Mouse (Mus musculus): ENCODE measurements around the gene Cd68. TPM values are rescaled to one million over a fixed set of nuclear protein-coding genes. Genes with fewer than 3 reads are reported as not detected.

Gene Cd68
- total and polyA plus RNA-seq, 3 experiments: 2.3 to 6.1 TPM; not detected in 1

DNA sequence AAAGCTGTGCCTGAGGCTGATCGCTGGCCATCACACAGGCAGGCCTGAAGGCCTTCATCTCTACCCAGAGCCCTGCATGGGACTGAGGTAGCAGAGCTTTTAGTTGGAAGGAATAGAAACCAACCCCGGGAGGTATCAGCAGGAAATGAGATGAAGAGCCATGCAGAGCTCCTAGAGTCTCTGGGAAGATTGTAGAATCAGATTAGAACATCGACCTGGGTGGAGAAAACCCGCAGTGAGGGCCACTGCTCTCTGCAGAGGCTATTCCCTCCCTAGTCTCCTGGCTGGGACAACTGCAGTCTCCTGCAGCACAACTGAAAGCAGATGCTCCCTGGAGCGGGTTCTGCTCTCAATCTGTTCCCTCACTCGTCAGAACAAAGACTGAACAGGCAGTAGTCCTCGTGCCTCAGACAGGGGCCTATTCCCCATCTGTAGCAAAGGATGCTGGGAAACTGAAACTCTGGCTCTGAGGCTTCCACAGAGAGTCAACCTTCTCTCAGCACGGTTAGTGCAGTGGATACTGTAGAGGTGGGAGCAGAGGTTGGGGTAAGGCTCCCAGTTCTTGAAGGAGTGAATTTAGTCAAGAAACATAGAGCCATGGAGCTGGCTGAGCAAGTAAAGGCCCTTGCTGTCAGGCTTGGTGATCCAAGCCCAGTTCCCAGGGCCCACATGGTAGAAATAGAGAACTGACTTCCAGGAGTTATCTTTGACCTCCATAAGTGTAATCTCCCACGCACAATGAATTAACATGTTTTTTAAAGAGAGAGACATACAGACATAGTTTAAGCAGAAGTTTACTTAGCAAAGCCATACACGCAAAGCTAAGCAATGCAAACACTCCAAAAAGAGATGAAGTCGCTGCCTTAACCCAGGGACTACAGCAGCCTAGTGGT, 43.8 kb upstream of the Cd68 start:
- Histone ChIP-seq H3K9me3 (replicated peaks) (no peaks in the 10 kb centered on the region), H3K4me1 (ENCODE audit: insufficient read depth, low read depth, low read length) (peaks cover 9% of the 10 kb centered on the region), H3K36me3 (replicated peaks) (no peaks in the 10 kb centered on the region), H3K4me3 (ENCODE audit: low read depth, low read length) (no peak overlapping the region), H3K27me3 (ENCODE audit: insufficient read depth, low read length) (peaks cover 24% of the 10 kb centered on the region)
- DNase-seq (ENCODE audit: low spot score) (no peak), ATAC-seq (ENCODE audit: extremely low read depth, insufficient number of reproducible peaks, low FRiP score, poor library complexity, severe bottlenecking) (no peak)
- no peak for TF ChIP-seq GATA1 (IDR thresholded peaks at IDR 0.05; ENCODE audit: borderline replicate concordance, low read length)
- TF ChIP-seq POLR2AphosphoS5 (IDR thresholded peaks at IDR 0.05; ENCODE audit: insufficient replicate concordance, low read depth, low read length): no peak
- no peak for TF ChIP-seq TAL1 (conservative IDR thresholded peaks at IDR 0.05; ENCODE audit: low read depth, low read length)
- no peak for TF ChIP-seq CTCF (IDR thresholded peaks at IDR 0.05; ENCODE audit: low read depth, low read length)
- TF ChIP-seq GATA2 (IDR thresholded peaks at IDR 0.05; ENCODE audit: borderline replicate concordance, low read depth, low read length): no peak

DNA sequence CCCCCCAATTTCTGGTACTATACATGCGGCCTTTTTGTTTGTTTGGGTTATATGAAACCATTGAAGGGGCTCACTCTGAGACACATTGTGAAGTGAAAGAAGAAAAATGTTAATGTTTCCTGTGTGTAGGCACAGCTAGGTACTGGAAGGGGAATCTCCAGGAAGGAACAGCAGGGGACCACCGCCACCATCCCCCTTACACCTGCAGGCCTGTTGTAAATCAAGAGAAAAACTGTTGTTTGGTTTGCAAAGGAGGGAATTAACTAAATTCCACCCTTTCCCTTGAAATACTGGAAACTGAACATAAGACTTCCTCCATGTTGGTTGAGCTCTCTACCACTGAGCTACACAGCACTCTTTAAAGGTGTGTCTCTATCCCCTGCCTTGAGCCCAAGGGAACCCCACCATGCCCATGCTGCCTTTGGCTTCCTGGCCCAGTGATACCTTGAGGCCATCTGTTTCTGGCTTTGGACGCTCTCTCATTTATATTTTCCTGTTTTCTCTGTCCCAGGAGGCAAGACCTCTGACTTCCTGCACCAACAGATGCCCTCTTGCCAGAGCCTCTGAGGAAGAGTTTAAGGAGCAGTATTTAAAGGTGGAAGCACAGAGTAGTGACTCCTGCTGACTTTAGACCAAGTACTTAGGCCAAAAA, 42.8 kb upstream of the Cd68 start:
- TF ChIP-seq TAL1 (conservative IDR thresholded peaks at IDR 0.05; ENCODE audit: low read depth, low read length): no peak
- no peak for TF ChIP-seq GATA1 (IDR thresholded peaks at IDR 0.05; ENCODE audit: borderline replicate concordance, low read length)
- TF ChIP-seq POLR2AphosphoS5 (IDR thresholded peaks at IDR 0.05; ENCODE audit: insufficient replicate concordance, low read depth, low read length): no peak
- no peak for TF ChIP-seq GATA2 (IDR thresholded peaks at IDR 0.05; ENCODE audit: borderline replicate concordance, low read depth, low read length)
- no peak for TF ChIP-seq CTCF (IDR thresholded peaks at IDR 0.05; ENCODE audit: low read depth, low read length)
- no peak overlapping the region for H3K4me3 ChIP-seq (ENCODE audit: low read depth, low read length)
- H3K36me3 ChIP-seq (replicated peaks): no peaks in the 10 kb centered on the region
- peaks cover 6% of the 10 kb centered on the region; the same call in 1 of the 2 replicates for H3K4me1 ChIP-seq (ENCODE audit: insufficient read depth, low read depth, low read length)
- H3K27me3 ChIP-seq (ENCODE audit: insufficient read depth, low read length): peaks cover 26% of the 10 kb centered on the region
- H3K9me3 ChIP-seq (replicated peaks): no peaks in the 10 kb centered on the region
- no peak for DNase-seq (ENCODE audit: low spot score)
- no peak for ATAC-seq (ENCODE audit: extremely low read depth, insufficient number of reproducible peaks, low FRiP score, poor library complexity, severe bottlenecking)

- DNase-seq (ENCODE audit: low spot score): no peak
- no peak overlapping the region for H3K4me3 ChIP-seq (ENCODE audit: low read depth, low read length)
- TF ChIP-seq POLR2AphosphoS5 (IDR thresholded peaks at IDR 0.05; ENCODE audit: insufficient replicate concordance, low read depth, low read length): no peak
- no peak for TF ChIP-seq GATA2 (IDR thresholded peaks at IDR 0.05; ENCODE audit: borderline replicate concordance, low read depth, low read length)
- TF ChIP-seq TAL1 (conservative IDR thresholded peaks at IDR 0.05; ENCODE audit: low read depth, low read length): no peak
- no peak for TF ChIP-seq GATA1 (IDR thresholded peaks at IDR 0.05; ENCODE audit: borderline replicate concordance, low read length)
- no peaks in the 10 kb centered on the region for H3K36me3 ChIP-seq (replicated peaks)
- H3K9me3 ChIP-seq (replicated peaks): no peaks in the 10 kb centered on the region
- no peak for ATAC-seq (ENCODE audit: extremely low read depth, insufficient number of reproducible peaks, low FRiP score, poor library complexity, severe bottlenecking)
- peaks cover 6% of the 10 kb centered on the region; the same call in 1 of the 2 replicates for H3K4me1 ChIP-seq (ENCODE audit: insufficient read depth, low read depth, low read length)
- peaks cover 26% of the 10 kb centered on the region for H3K27me3 ChIP-seq (ENCODE audit: insufficient read depth, low read length)
Measured at GRCm38 (mm10) chr11:69707873-69708381, 42.0 kb upstream of the Cd68 start.

DNA sequence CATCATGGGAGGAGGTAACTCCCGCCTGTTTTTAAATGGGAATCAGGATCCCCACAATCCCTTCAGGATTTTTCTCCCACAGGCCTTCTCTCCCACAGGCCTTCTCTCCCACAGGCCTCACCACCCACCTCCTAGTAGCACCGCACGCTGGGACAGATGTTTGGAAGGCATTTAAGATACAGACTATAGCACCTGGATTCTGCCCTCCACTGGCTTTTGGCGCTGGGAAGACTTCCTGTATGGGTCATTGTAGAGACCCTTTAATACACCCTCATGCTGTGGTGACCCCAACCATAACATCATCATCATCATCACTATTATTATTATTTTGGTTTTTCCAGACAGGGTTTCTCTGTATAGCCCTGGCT, 41.5 kb upstream of the Cd68 start:
- Histone ChIP-seq H3K4me1 (ENCODE audit: insufficient read depth, low read depth, low read length) (peaks cover 6% of the 10 kb centered on the region; the same call in 1 of the 2 replicates), H3K9me3 (replicated peaks) (no peaks in the 10 kb centered on the region), H3K4me3 (ENCODE audit: low read depth, low read length) (no peak overlapping the region), H3K27me3 (ENCODE audit: insufficient read depth, low read length) (peaks cover 27% of the 10 kb centered on the region), H3K36me3 (replicated peaks) (no peaks in the 10 kb centered on the region)
- DNase-seq (ENCODE audit: low spot score) (no peak), ATAC-seq (ENCODE audit: extremely low read depth, insufficient number of reproducible peaks, low FRiP score, poor library complexity, severe bottlenecking) (no peak)
- TF ChIP-seq GATA1 (IDR thresholded peaks at IDR 0.05; ENCODE audit: borderline replicate concordance, low read length) (no peak), CTCF (IDR thresholded peaks at IDR 0.05; ENCODE audit: low read depth, low read length) (no peak), GATA2 (IDR thresholded peaks at IDR 0.05; ENCODE audit: borderline replicate concordance, low read depth, low read length) (no peak), TAL1 (conservative IDR thresholded peaks at IDR 0.05; ENCODE audit: low read depth, low read length) (no peak), POLR2AphosphoS5 (IDR thresholded peaks at IDR 0.05; ENCODE audit: insufficient replicate concordance, low read depth, low read length) (no peak)

GRCm38 (mm10) chr11:69706775-69707479, 41.0 kb upstream of the Cd68 start:
- Histone ChIP-seq H3K36me3 (replicated peaks) (no peaks in the 10 kb centered on the region), H3K4me1 (ENCODE audit: insufficient read depth, low read depth, low read length) (peaks cover 6% of the 10 kb centered on the region; the same call in 1 of the 2 replicates), H3K4me3 (ENCODE audit: low read depth, low read length) (no peak overlapping the region), H3K9me3 (replicated peaks) (no peaks in the 10 kb centered on the region), H3K27me3 (ENCODE audit: insufficient read depth, low read length) (peaks cover 30% of the 10 kb centered on the region)
- DNase-seq (ENCODE audit: low spot score): no peak
- ATAC-seq (ENCODE audit: extremely low read depth, insufficient number of reproducible peaks, low FRiP score, poor library complexity, severe bottlenecking): no peak
- TF ChIP-seq GATA2 (IDR thresholded peaks at IDR 0.05; ENCODE audit: borderline replicate concordance, low read depth, low read length) (no peak), TAL1 (conservative IDR thresholded peaks at IDR 0.05; ENCODE audit: low read depth, low read length) (no peak), CTCF (IDR thresholded peaks at IDR 0.05; ENCODE audit: low read depth, low read length) (no peak), GATA1 (IDR thresholded peaks at IDR 0.05; ENCODE audit: borderline replicate concordance, low read length) (no peak), POLR2AphosphoS5 (IDR thresholded peaks at IDR 0.05; ENCODE audit: insufficient replicate concordance, low read depth, low read length) (no peak)

Data from G1E (cell line).